Mouse (Mus musculus): ENCODE results near the gene Stx5a. TPM values are rescaled to one million over a fixed set of nuclear protein-coding genes. Genes with fewer than 3 reads are reported as not detected.

Gene Stx5a
- polyA plus RNA-seq, 1 experiment, result 18.8 TPM

GRCm38 (mm10) chr19:8763276-8763675, 22.1 kb downstream of the Stx5a start:
- Histone ChIP-seq H3K4me3 (replicated peaks) (no peak overlapping the region), H3K27me3 (replicated peaks) (no peaks in the 10 kb centered on the region), H3K9me3 (peaks cover 15% of the 10 kb centered on the region), H3K36me3 (replicated peaks; ENCODE audit: low read length) (peaks cover 77% of the 10 kb centered on the region), H3K4me1 (peaks cover 19% of the 10 kb centered on the region)
- TF ChIP-seq FLI1 (IDR thresholded peaks at IDR 0.05; ENCODE audit: low read length) (no peak), GATA1 (IDR thresholded peaks at IDR 0.05; ENCODE audit: borderline replicate concordance, low read length) (no peak)

- Histone ChIP-seq H3K9me3 (peaks cover 15% of the 10 kb centered on the region), H3K27me3 (replicated peaks) (no peaks in the 10 kb centered on the region), H3K4me1 (peaks cover 12% of the 10 kb centered on the region), H3K4me3 (replicated peaks) (peak overlapping the region; percentile 46), H3K36me3 (replicated peaks; ENCODE audit: low read length) (peaks cover 97% of the 10 kb centered on the region)
- TF ChIP-seq FLI1 (IDR thresholded peaks at IDR 0.05; ENCODE audit: low read length), result no peak
- TF ChIP-seq GATA1 (IDR thresholded peaks at IDR 0.05; ENCODE audit: borderline replicate concordance, low read length), result no peak
Measured at GRCm38 (mm10) chr19:8765562-8765961, 24.3 kb downstream of the Stx5a start.

GRCm38 (mm10) chr19:8770567-8771270, 29.5 kb downstream of the Stx5a start, which contains the start of gene Tmem223:
Gene Tmem223, plus strand, starts transcription at chr19:8770996.
- Histone ChIP-seq H3K27me3 (replicated peaks) (no peaks in the 10 kb centered on the region), H3K4me3 (replicated peaks) (peak within 1 kb of the TSS; percentile 93), H3K36me3 (replicated peaks; ENCODE audit: low read length) (peaks cover 71% of the 10 kb centered on the region), H3K9me3 (peaks cover 2% of the 10 kb centered on the region), H3K4me1 (peaks cover 42% of the 10 kb centered on the region)
- no peak for TF ChIP-seq GATA1 (IDR thresholded peaks at IDR 0.05; ENCODE audit: borderline replicate concordance, low read length)
- TF ChIP-seq FLI1 (IDR thresholded peaks at IDR 0.05; ENCODE audit: low read length), result no peak

- no peak for TF ChIP-seq FLI1 (IDR thresholded peaks at IDR 0.05; ENCODE audit: low read length)
- TF ChIP-seq GATA1 (IDR thresholded peaks at IDR 0.05; ENCODE audit: borderline replicate concordance, low read length), result no peak
- no peaks in the 10 kb centered on the region for H3K9me3 ChIP-seq
- peaks cover 52% of the 10 kb centered on the region for H3K4me1 ChIP-seq
- H3K27me3 ChIP-seq (replicated peaks), result no peaks in the 10 kb centered on the region
- H3K4me3 ChIP-seq (replicated peaks), result peak overlapping the region; percentile 97
- peaks cover 60% of the 10 kb centered on the region for H3K36me3 ChIP-seq (replicated peaks; ENCODE audit: low read length)
Measured at GRCm38 (mm10) chr19:8772996-8773395, 31.8 kb downstream of the Stx5a start.

- Histone ChIP-seq H3K9me3 (no peaks in the 10 kb centered on the region), H3K36me3 (replicated peaks; ENCODE audit: low read length) (peaks cover 60% of the 10 kb centered on the region), H3K4me1 (peaks cover 52% of the 10 kb centered on the region), H3K27me3 (replicated peaks) (no peaks in the 10 kb centered on the region), H3K4me3 (replicated peaks) (peak overlapping the region; percentile 97)
- TF ChIP-seq GATA1 (IDR thresholded peaks at IDR 0.05; ENCODE audit: borderline replicate concordance, low read length), result no peak
- TF ChIP-seq FLI1 (IDR thresholded peaks at IDR 0.05; ENCODE audit: low read length), result no peak
Measured at GRCm38 (mm10) chr19:8773409-8773808, 32.2 kb downstream of the Stx5a start.

GRCm38 (mm10) chr19:8774086-8774835, 33.0 kb downstream of the Stx5a start, which contains the start of gene Tmem179b:
Gene Tmem179b, minus strand, starts transcription at chr19:8774467.
- H3K27me3 ChIP-seq (replicated peaks), result no peaks in the 10 kb centered on the region
- H3K9me3 ChIP-seq, result no peaks in the 10 kb centered on the region
- TF ChIP-seq FLI1 (IDR thresholded peaks at IDR 0.05; ENCODE audit: low read length) (peak; percentile 68; the same call in 1 of the 2 replicates), GATA1 (IDR thresholded peaks at IDR 0.05; ENCODE audit: borderline replicate concordance, low read length) (no peak)
- H3K4me3 ChIP-seq (replicated peaks), result peak within 1 kb of the TSS; percentile 97
- H3K4me1 ChIP-seq, result peaks cover 52% of the 10 kb centered on the region
- peaks cover 57% of the 10 kb centered on the region for H3K36me3 ChIP-seq (replicated peaks; ENCODE audit: low read length)

GRCm38 (mm10) chr19:8774951-8775421, 33.8 kb downstream of the Stx5a start:
- Histone ChIP-seq H3K9me3 (no peaks in the 10 kb centered on the region), H3K27me3 (replicated peaks) (no peaks in the 10 kb centered on the region), H3K4me1 (peaks cover 55% of the 10 kb centered on the region), H3K36me3 (replicated peaks; ENCODE audit: low read length) (peaks cover 55% of the 10 kb centered on the region), H3K4me3 (replicated peaks) (peak overlapping the region; percentile 97)
- TF ChIP-seq FLI1 (IDR thresholded peaks at IDR 0.05; ENCODE audit: low read length), result no peak
- no peak for TF ChIP-seq GATA1 (IDR thresholded peaks at IDR 0.05; ENCODE audit: borderline replicate concordance, low read length)

GRCm38 (mm10) chr19:8786008-8786781, 45.0 kb downstream of the Stx5a start, which contains the start of gene Taf6l:
Gene Taf6l, minus strand, starts transcription at chr19:8786417.
- Histone ChIP-seq H3K4me1 (peaks cover 45% of the 10 kb centered on the region), H3K4me3 (replicated peaks) (peak within 1 kb of the TSS; percentile 96), H3K27me3 (replicated peaks) (no peaks in the 10 kb centered on the region), H3K9me3 (no peaks in the 10 kb centered on the region), H3K36me3 (replicated peaks; ENCODE audit: low read length) (peaks cover 40% of the 10 kb centered on the region)
- TF ChIP-seq FLI1 (IDR thresholded peaks at IDR 0.05; ENCODE audit: low read length), result no peak

GRCm38 (mm10) chr19:8788521-8788920, 47.3 kb downstream of the Stx5a start:
- Histone ChIP-seq H3K27me3 (replicated peaks) (no peaks in the 10 kb centered on the region), H3K9me3 (peaks cover 5% of the 10 kb centered on the region), H3K4me1 (peaks cover 36% of the 10 kb centered on the region), H3K36me3 (replicated peaks; ENCODE audit: low read length) (peaks cover 35% of the 10 kb centered on the region), H3K4me3 (replicated peaks) (no peak overlapping the region)
- no peak for TF ChIP-seq FLI1 (IDR thresholded peaks at IDR 0.05; ENCODE audit: low read length)
